ENCODE assay signal across 14 mouse cellular contexts in the genomic region with DNA sequence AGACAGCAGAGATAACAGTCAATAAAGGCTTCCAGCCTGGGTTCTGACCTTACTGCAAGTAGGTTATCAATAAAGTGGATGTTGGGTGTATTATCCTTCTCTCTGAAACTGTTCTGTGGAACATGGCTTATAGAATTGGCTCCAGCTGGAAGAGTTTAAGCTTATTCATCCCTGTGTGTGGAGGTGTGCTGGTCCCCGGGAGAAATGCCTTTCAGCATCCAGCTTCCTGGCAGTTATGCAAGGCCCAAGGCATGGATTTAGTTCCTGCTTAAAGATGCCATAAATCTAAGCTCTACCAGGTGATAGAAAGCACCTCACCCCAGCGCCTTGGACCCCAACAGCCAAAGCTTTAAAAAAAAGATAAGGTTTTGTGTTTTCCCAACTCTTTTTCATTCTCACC.
DNase-seq lines count a peak whose midpoint lies in the region; ATAC-seq and TF ChIP-seq lines count a peak whose summit lies in the region.
"Had no signal": no experiment of that assay in that cellular context is flagged by ENCODE, and none has a peak within 500 bp of the region (broad histone marks: within the 10 kb centered on the region; RNA-seq: fewer than 3 reads in every experiment).

No protein-coding gene starts in this region.

- H3K4me3 ChIP-seq in forebrain, embryonic 13.5 days: no peak overlapping the region
- no peak overlapping the region for H3K4me3 ChIP-seq in forebrain, embryonic 11.5 days (ENCODE audit: low read depth, low read length)
- H3K4me3 ChIP-seq in layer of hippocampus, adult 2 months: no peak overlapping the region
- H3K4me3 ChIP-seq: heart, embryonic 13.5 days; liver, embryonic 13.5 days had no signal

- no peak for TF ChIP-seq CTCF in layer of hippocampus, adult 2 months (conservative IDR thresholded peaks at IDR 0.05)

- ATAC-seq in forebrain, embryonic 13.5 days: peak; percentile 38
- no peak for ATAC-seq in forebrain, embryonic 11.5 days (replicated peaks; ENCODE audit: low FRiP score)
- ATAC-seq in CD4-positive, CD25-positive, alpha-beta regulatory T cell, adult 4 months: no peak
- ATAC-seq: inflammation-experienced regulatory T-cells, adult 6 months; Patski had no signal

- no peaks in the 10 kb centered on the region for H3K9me3 ChIP-seq in forebrain, embryonic 13.5 days (replicated peaks)
- no peaks in the 10 kb centered on the region for H3K9me3 ChIP-seq in forebrain, embryonic 11.5 days (ENCODE audit: control insufficient read depth, low read length)
- H3K9me3 ChIP-seq: heart, embryonic 13.5 days; liver, embryonic 13.5 days had no signal

- DNase-seq in forebrain, embryonic 11.5 days (ENCODE audit: low spot score): no peak
- no peak for DNase-seq in layer of hippocampus, adult 2 months (ENCODE audit: low spot score in 2 of 2)
- no peak for DNase-seq in layer of hippocampus, postnatal 10 days (ENCODE audit: low spot score in 2 of 2)
- peak; percentile 34 to 50 for DNase-seq in right cerebral cortex, adult 2 months (ENCODE audit: low spot score in 2 of 2)
- no peak for DNase-seq in right cerebral cortex, postnatal 10 days (ENCODE audit: low spot score in 2 of 2)
- no peak for DNase-seq in kidney, postnatal 25 days
- DNase-seq: gastrocnemius, postnatal 36 days; kidney, adult 9 months; liver, embryonic 13.5 days had no signal

- no peak overlapping the region for H3K9ac ChIP-seq in forebrain, embryonic 13.5 days
- H3K9ac ChIP-seq in forebrain, embryonic 11.5 days (ENCODE audit: low read length): no peak overlapping the region
- H3K9ac ChIP-seq: heart, embryonic 13.5 days; liver, embryonic 13.5 days had no signal

- peak overlapping the region; percentile 77; the same call in 1 of the 2 replicates for H3K27ac ChIP-seq in forebrain, embryonic 13.5 days
- H3K27ac ChIP-seq in forebrain, embryonic 11.5 days (ENCODE audit: low read depth, low read length): no peak overlapping the region
- peak overlapping the region; percentile 79 for H3K27ac ChIP-seq in layer of hippocampus, adult 2 months
- H3K27ac ChIP-seq: heart, embryonic 13.5 days; liver, embryonic 13.5 days had no signal

- no peaks in the 10 kb centered on the region for H3K36me3 ChIP-seq in forebrain, embryonic 13.5 days (ENCODE audit: poor library complexity, severe bottlenecking)
- H3K36me3 ChIP-seq in forebrain, embryonic 11.5 days (ENCODE audit: control insufficient read depth, insufficient read depth, low read length): no peaks in the 10 kb centered on the region
- H3K36me3 ChIP-seq: heart, embryonic 13.5 days; liver, embryonic 13.5 days had no signal

- 71% methylated on average over 2 of the region's 2 CpGs for WGBS in forebrain, embryonic 13.5 days
- WGBS in forebrain, embryonic 11.5 days: 87% methylated on average over 2 of the region's 2 CpGs

- H3K27me3 ChIP-seq in forebrain, embryonic 13.5 days: no peaks in the 10 kb centered on the region
- no peaks in the 10 kb centered on the region for H3K27me3 ChIP-seq in forebrain, embryonic 11.5 days (ENCODE audit: control insufficient read depth, insufficient read depth, low read length)
- H3K27me3 ChIP-seq: heart, embryonic 13.5 days; liver, embryonic 13.5 days had no signal

- H3K4me2 ChIP-seq in forebrain, embryonic 13.5 days: no peak overlapping the region
- no peak overlapping the region for H3K4me2 ChIP-seq in forebrain, embryonic 11.5 days (ENCODE audit: low read depth, low read length, severe bottlenecking)
- H3K4me2 ChIP-seq: heart, embryonic 13.5 days; liver, embryonic 13.5 days had no signal

- H3K4me1 ChIP-seq in forebrain, embryonic 13.5 days: peaks cover 21% of the 10 kb centered on the region
- H3K4me1 ChIP-seq in forebrain, embryonic 11.5 days (replicated peaks; ENCODE audit: control insufficient read depth, insufficient read depth, low read length): no peaks in the 10 kb centered on the region
- H3K4me1 ChIP-seq: heart, embryonic 13.5 days; liver, embryonic 13.5 days had no signal

Comparison
In these comparisons a context has a peak if more than half of its experiments do, and no peak if none do; other contexts are left out.
1. DNase-seq: peak in right cerebral cortex, adult 2 months (2 of 2); none in forebrain, embryonic 11.5 days (single experiment), layer of hippocampus, adult 2 months (0 of 2), layer of hippocampus, postnatal 10 days (0 of 2), right cerebral cortex, postnatal 10 days (0 of 2) and kidney, postnatal 25 days (0 of 2).